Mouse (Mus musculus) brain, embryonic 14.5 days (tissue): ENCODE data around the gene Pccb.

Source experiments
- CTCF ChIP-seq: fragments of 200-500 bp; IDR thresholded peaks from 2 replicates; pipeline ENCODE4 v1.5.1; 2012; ENCODE audit warnings: inconsistent platforms, mild to moderate bottlenecking, moderate library complexity, borderline replicate concordance; ENCODE audit not compliant: insufficient read depth, insufficient read length; ENCODE audit errors: extremely low read depth
- POLR2A ChIP-seq: fragments of 200-500 bp; IDR thresholded peaks from 2 replicates; pipeline ENCODE4 v1.6.1; 2012; ENCODE audit warnings: mild to moderate bottlenecking, inconsistent platforms, borderline replicate concordance; ENCODE audit not compliant: poor library complexity, insufficient read depth, insufficient read length, severe bottlenecking; ENCODE audit errors: extremely low read depth

DNA sequence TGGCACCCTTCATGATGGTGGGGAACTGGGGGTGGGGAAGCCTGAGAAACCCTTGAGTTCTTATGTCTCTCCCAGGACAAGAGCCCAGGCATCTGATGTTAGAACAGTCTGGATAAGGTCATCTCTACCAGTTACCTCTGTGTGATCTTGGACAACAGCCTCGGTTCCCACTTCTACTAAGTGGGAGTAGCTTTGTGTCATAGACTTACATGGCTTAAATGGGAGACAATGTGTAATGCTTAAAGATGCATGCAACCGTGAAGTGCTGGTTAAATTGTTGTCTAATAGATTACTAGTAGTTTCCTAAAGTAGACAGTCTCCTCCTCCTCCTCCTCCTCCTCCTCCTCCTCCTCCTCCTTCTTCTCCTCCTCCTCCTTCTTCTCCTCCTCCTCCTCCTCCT lies 2.2 kb upstream of the Pccb start:
- TF ChIP-seq CTCF: no peak
- TF ChIP-seq POLR2A: no peak
